Mouse (Mus musculus) kidney, adult 2 months (tissue): ENCODE data around the gene Wdr62.

Experiments used
- CTCF ChIP-seq: fragments of 200-500 bp; conservative IDR thresholded peaks from 2 replicates; pipeline ENCODE4 v1.5.1; 2011; ENCODE audit warnings: low read depth, mild to moderate bottlenecking, control low read depth, low read length, moderate library complexity, mixed read lengths; ENCODE audit not compliant: insufficient read depth, insufficient read length
- POLR2A ChIP-seq: fragments of 200-500 bp; IDR thresholded peaks from one replicate; pipeline ENCODE4 v1.6.1; 2011; ENCODE audit warnings: low read depth, low read length, control low read depth

GRCm38 (mm10) chr7:30194884-30195283 is 85.3 kb downstream of the Wdr62 start:
- no peak for TF ChIP-seq CTCF
- TF ChIP-seq POLR2A: peak; percentile 68
